In the genomic region with DNA sequence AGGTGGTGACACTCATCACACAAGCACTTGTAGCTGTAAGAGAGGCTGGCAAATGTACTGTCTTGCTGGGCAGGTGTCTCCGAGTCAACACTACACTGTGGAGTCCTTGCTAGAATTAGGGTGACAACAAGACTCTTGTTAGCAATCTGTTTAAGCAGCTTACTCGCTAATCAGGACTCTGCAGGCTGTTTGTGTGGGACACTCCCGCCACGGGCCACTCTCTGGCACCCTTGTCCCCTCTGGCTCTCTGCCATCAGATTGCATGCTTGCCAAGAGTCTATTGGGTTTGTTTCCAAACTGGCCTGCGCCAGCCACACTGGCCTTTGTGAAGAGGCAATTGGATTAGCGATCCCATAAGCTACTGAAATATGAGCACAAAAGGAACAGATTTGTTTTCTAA, we compare ENCODE assay signal across 11 mouse cellular contexts. TPM values are rescaled to one million over a fixed set of nuclear protein-coding genes. Genes with fewer than 3 reads are reported as not detected.
DNase-seq lines count a peak whose midpoint lies in the region; ATAC-seq and TF ChIP-seq lines count a peak whose summit lies in the region.
"Had no signal": no experiment of that assay in that cellular context is flagged by ENCODE, and none has a peak within 500 bp of the region (broad histone marks: within the 10 kb centered on the region; RNA-seq: fewer than 3 reads in every experiment).

No protein-coding gene starts in this region.

- no peaks in the 10 kb centered on the region for H3K36me3 ChIP-seq in kidney, embryonic 14.5 days (ENCODE audit: control insufficient read depth, insufficient read depth, low read length)
- no peaks in the 10 kb centered on the region for H3K36me3 ChIP-seq in lung, embryonic 14.5 days (ENCODE audit: insufficient read depth)
- H3K36me3 ChIP-seq in intestine, postnatal 0 days (ENCODE audit: control insufficient read depth, insufficient read depth) = no peaks in the 10 kb centered on the region
- H3K36me3 ChIP-seq: neural tube, embryonic 13.5 days had no signal

- no peak for TF ChIP-seq CTCF in lung, embryonic 14.5 days (IDR thresholded peaks at IDR 0.05; ENCODE audit: low read depth)
- TF ChIP-seq CTCF in intestine, postnatal 0 days (IDR thresholded peaks at IDR 0.05; ENCODE audit: low read depth) = no peak

- DNase-seq in kidney, adult 11 months = peak; percentile 27
- DNase-seq in adrenal gland, adult 8-10 months = peak; percentile 56
- peak; percentile 86 to 90 for DNase-seq in cerebellum, postnatal 14 days
- peak; percentile 46 for DNase-seq in lung, embryonic 14.5 days
- no peak for DNase-seq in left cerebral cortex, postnatal 36 days (ENCODE audit: low spot score in 2 of 2)
- no peak for DNase-seq in thymus, postnatal 25 days

- H3K27ac ChIP-seq in kidney, embryonic 14.5 days (ENCODE audit: low read depth, low read length) = no peak overlapping the region
- no peak overlapping the region for H3K27ac ChIP-seq in lung, embryonic 14.5 days (ENCODE audit: low read depth)
- no peak overlapping the region for H3K27ac ChIP-seq in intestine, postnatal 0 days (ENCODE audit: low read depth, low read length)
- H3K27ac ChIP-seq: neural tube, embryonic 13.5 days had no signal

- H3K27me3 ChIP-seq in kidney, embryonic 14.5 days (ENCODE audit: control insufficient read depth, insufficient read depth, low read length) = no peaks in the 10 kb centered on the region
- H3K27me3 ChIP-seq in lung, embryonic 14.5 days (ENCODE audit: insufficient read depth, low read length) = no peaks in the 10 kb centered on the region
- no peaks in the 10 kb centered on the region; the same call in 1 of the 2 replicates for H3K27me3 ChIP-seq in intestine, postnatal 0 days (replicated peaks; ENCODE audit: control insufficient read depth, insufficient read depth, low read length)

- 73% methylated on average over 6 of the region's 6 CpGs for WGBS in kidney, embryonic 14.5 days
- 41% methylated on average over 6 of the region's 6 CpGs for WGBS in lung, embryonic 14.5 days
- 45% methylated on average over 6 of the region's 6 CpGs for WGBS in intestine, postnatal 0 days

- no peak for ATAC-seq in kidney, embryonic 14.5 days (ENCODE audit: low FRiP score, low TSS enrichment)
- ATAC-seq in lung, embryonic 14.5 days (ENCODE audit: insufficient read depth) = no peak
- ATAC-seq in intestine, postnatal 0 days = no peak

- no peaks in the 10 kb centered on the region for H3K9me3 ChIP-seq in kidney, embryonic 14.5 days (ENCODE audit: control insufficient read depth, low read length)
- no peaks in the 10 kb centered on the region for H3K9me3 ChIP-seq in lung, embryonic 14.5 days (ENCODE audit: low read depth, low read length)
- H3K9me3 ChIP-seq in intestine, postnatal 0 days (ENCODE audit: control insufficient read depth) = no peaks in the 10 kb centered on the region

- H3K9ac ChIP-seq in kidney, embryonic 14.5 days (ENCODE audit: low read depth, low read length) = no peak overlapping the region
- no peak overlapping the region for H3K9ac ChIP-seq in lung, embryonic 14.5 days
- no peak overlapping the region for H3K9ac ChIP-seq in intestine, postnatal 0 days (ENCODE audit: low read depth, low read length)
- H3K9ac ChIP-seq: neural tube, embryonic 13.5 days had no signal

- no peak overlapping the region for H3K4me2 ChIP-seq in kidney, embryonic 14.5 days (replicated peaks; ENCODE audit: low read depth, low read length)
- no peak overlapping the region for H3K4me2 ChIP-seq in lung, embryonic 14.5 days
- H3K4me2 ChIP-seq in intestine, postnatal 0 days (replicated peaks; ENCODE audit: low read depth) = no peak overlapping the region
- H3K4me2 ChIP-seq: neural tube, embryonic 13.5 days had no signal

- H3K4me3 ChIP-seq in kidney, embryonic 14.5 days (ENCODE audit: low read length) = no peak overlapping the region
- H3K4me3 ChIP-seq in lung, embryonic 14.5 days (ENCODE audit: low read depth, low read length) = no peak overlapping the region
- no peak overlapping the region for H3K4me3 ChIP-seq in intestine, postnatal 0 days (ENCODE audit: low read depth, low read length)
- H3K4me3 ChIP-seq: neural tube, embryonic 13.5 days had no signal

- intact Hi-C loops in left cerebral cortex, postnatal 36 days (cut with DNase I) = no loop called here

- no peaks in the 10 kb centered on the region for H3K4me1 ChIP-seq in kidney, embryonic 14.5 days (ENCODE audit: control insufficient read depth, insufficient read depth, low read length)
- H3K4me1 ChIP-seq in lung, embryonic 14.5 days (ENCODE audit: insufficient read depth) = no peaks in the 10 kb centered on the region
- H3K4me1 ChIP-seq in intestine, postnatal 0 days (replicated peaks; ENCODE audit: control insufficient read depth, insufficient read depth, low read length) = no peaks in the 10 kb centered on the region
- H3K4me1 ChIP-seq: neural tube, embryonic 13.5 days had no signal

RNA-seq across cellular contexts. Expression of a gene that starts 13.9 kb away (rescaled TPM):
- polyA plus RNA-seq in kidney, embryonic 14.5 days (2014; fragmentation: Nextera tagmentation; extraction: Ambion mirVana) = not detected in 2 replicates
- total RNA-seq in adrenal gland, adult 8-10 months (2022) = not detected
- not detected in 2 replicates for polyA plus RNA-seq in lung, embryonic 14.5 days (2014; fragmentation: Nextera tagmentation; extraction: Ambion mirVana)
- polyA plus RNA-seq in intestine, postnatal 0 days (2015; fragmentation: Nextera tagmentation; extraction: Ambion mirVana) = not detected in 2 replicates
- total RNA-seq in left cerebral cortex, postnatal 36 days (2021) = under 1 TPM in 1 of 2 experiments, not detected in 1; 0.54 TPM
- total RNA-seq: ES-E14 had no signal
- polyA plus RNA-seq: embryonic facial prominence, embryonic 11.5 days; neural tube, embryonic 13.5 days had no signal

RNA-seq across cellular contexts. Expression of a gene that starts 18.9 kb away (rescaled TPM):
- polyA plus RNA-seq in kidney, embryonic 14.5 days (2014; fragmentation: Nextera tagmentation; extraction: Ambion mirVana) = 0.11 and 0.28 TPM in 2 replicates
- total RNA-seq in adrenal gland, adult 8-10 months (2022) = 1 to 10 TPM in 1 of 4 experiments, under 1 TPM in 3; 0.38 to 1.7 (median 0.50) TPM
- 0.39 and 0.68 TPM in 2 replicates for polyA plus RNA-seq in lung, embryonic 14.5 days (2014; fragmentation: Nextera tagmentation; extraction: Ambion mirVana)
- polyA plus RNA-seq in intestine, postnatal 0 days (2015; fragmentation: Nextera tagmentation; extraction: Ambion mirVana) = not detected in 2 replicates
- total RNA-seq in left cerebral cortex, postnatal 36 days (2021) = under 1 TPM; 0.17 to 0.23 TPM
- polyA plus RNA-seq: embryonic facial prominence, embryonic 11.5 days had no signal

Comparison
In these comparisons a context has a peak if more than half of its experiments do, and no peak if none do; other contexts are left out.
1. DNase-seq: peak in kidney, adult 11 months (single experiment), adrenal gland, adult 8-10 months (single experiment), cerebellum, postnatal 14 days (2 of 2) and lung, embryonic 14.5 days (single experiment); none in left cerebral cortex, postnatal 36 days (0 of 2) and thymus, postnatal 25 days (single experiment).